In genomic region chr17:5091490-5091889, GRCm38 (mm10) we compare ENCODE assay signal across 11 mouse cellular contexts.
A peak's percentile ranks its signal among the peaks of the same experiment; 100 is the strongest.
DNase-seq lines count a peak whose midpoint lies in the region; ATAC-seq lines count a peak whose summit lies in the region.
"Had no signal": no experiment of that assay in that cellular context is flagged by ENCODE, and none has a peak within 500 bp of the region (broad histone marks: within the 10 kb centered on the region; RNA-seq: fewer than 3 reads in every experiment).

No protein-coding gene starts in this region.

- peaks cover 4% of the 10 kb centered on the region; the same call in 1 of the 2 replicates for H3K36me3 ChIP-seq in heart, embryonic 16.5 days (ENCODE audit: control insufficient read depth, insufficient read depth)
- no peaks in the 10 kb centered on the region for H3K36me3 ChIP-seq in heart, embryonic 11.5 days (ENCODE audit: control insufficient read depth, insufficient read depth, low read length)
- peaks cover 15% of the 10 kb centered on the region for H3K36me3 ChIP-seq in midbrain, embryonic 10.5 days
- H3K36me3 ChIP-seq in midbrain, embryonic 15.5 days (replicated peaks) = no peaks in the 10 kb centered on the region
- H3K36me3 ChIP-seq in embryonic facial prominence, embryonic 15.5 days = no peaks in the 10 kb centered on the region
- H3K36me3 ChIP-seq: lung, embryonic 15.5 days had no signal

- no peaks in the 10 kb centered on the region for H3K27me3 ChIP-seq in heart, embryonic 16.5 days (ENCODE audit: control insufficient read depth, insufficient read depth, low read length)
- H3K27me3 ChIP-seq in heart, embryonic 11.5 days (ENCODE audit: control insufficient read depth, insufficient read depth, low read length) = peaks cover 11% of the 10 kb centered on the region
- H3K27me3 ChIP-seq in midbrain, embryonic 10.5 days (ENCODE audit: low read depth, poor library complexity, severe bottlenecking) = no peaks in the 10 kb centered on the region
- H3K27me3 ChIP-seq in midbrain, embryonic 15.5 days (replicated peaks) = no peaks in the 10 kb centered on the region
- H3K27me3 ChIP-seq in embryonic facial prominence, embryonic 15.5 days = no peaks in the 10 kb centered on the region
- H3K27me3 ChIP-seq: lung, embryonic 15.5 days had no signal

- H3K27ac ChIP-seq in heart, embryonic 16.5 days (ENCODE audit: low read length) = 0 out of 2 replicates have a peak overlapping the region, but pooled peaks have one; percentile 10
- H3K27ac ChIP-seq in heart, embryonic 11.5 days (ENCODE audit: low read depth, low read length) = no peak overlapping the region
- peak overlapping the region; percentile 42; the same call in 1 of the 2 replicates for H3K27ac ChIP-seq in midbrain, embryonic 10.5 days (replicated peaks)
- no peak overlapping the region for H3K27ac ChIP-seq in midbrain, embryonic 15.5 days
- no peak overlapping the region for H3K27ac ChIP-seq in embryonic facial prominence, embryonic 15.5 days (replicated peaks)
- H3K27ac ChIP-seq: lung, embryonic 15.5 days had no signal

- H3K9ac ChIP-seq in heart, embryonic 16.5 days (ENCODE audit: low read length) = no peak overlapping the region
- no peak overlapping the region for H3K9ac ChIP-seq in heart, embryonic 11.5 days (ENCODE audit: low read depth, low read length)
- no peak overlapping the region for H3K9ac ChIP-seq in midbrain, embryonic 15.5 days
- no peak overlapping the region for H3K9ac ChIP-seq in embryonic facial prominence, embryonic 15.5 days
- H3K9ac ChIP-seq: lung, embryonic 15.5 days had no signal

- H3K4me1 ChIP-seq in heart, embryonic 16.5 days (ENCODE audit: control insufficient read depth, insufficient read depth, low read length) = peaks cover 32% of the 10 kb centered on the region
- H3K4me1 ChIP-seq in heart, embryonic 11.5 days (ENCODE audit: control insufficient read depth, insufficient read depth, low read length) = peaks cover 23% of the 10 kb centered on the region
- H3K4me1 ChIP-seq in midbrain, embryonic 10.5 days = peaks cover 59% of the 10 kb centered on the region
- peaks cover 34% of the 10 kb centered on the region for H3K4me1 ChIP-seq in midbrain, embryonic 15.5 days
- H3K4me1 ChIP-seq in embryonic facial prominence, embryonic 15.5 days = peaks cover 30% of the 10 kb centered on the region

- WGBS in heart, embryonic 16.5 days = 79% methylated on average over 16 of the region's 16 CpGs
- 85% methylated on average over 16 of the region's 16 CpGs for WGBS in heart, embryonic 11.5 days (ENCODE audit: insufficient replicate concordance)
- 91% methylated on average over 16 of the region's 16 CpGs for WGBS in midbrain, embryonic 10.5 days
- WGBS in midbrain, embryonic 15.5 days = 89% methylated on average over 16 of the region's 16 CpGs
- 70% methylated on average over 16 of the region's 16 CpGs for WGBS in embryonic facial prominence, embryonic 15.5 days

- no peak overlapping the region for H3K4me3 ChIP-seq in heart, embryonic 16.5 days (ENCODE audit: low read length)
- no peak overlapping the region for H3K4me3 ChIP-seq in heart, embryonic 11.5 days (ENCODE audit: low read depth, low read length)
- H3K4me3 ChIP-seq in midbrain, embryonic 10.5 days = no peak overlapping the region
- no peak overlapping the region for H3K4me3 ChIP-seq in midbrain, embryonic 15.5 days
- H3K4me3 ChIP-seq in embryonic facial prominence, embryonic 15.5 days (replicated peaks) = no peak overlapping the region
- H3K4me3 ChIP-seq: lung, embryonic 15.5 days had no signal

- 0 out of 2 replicates have a peak, but pooled peaks have one; percentile 9 for ATAC-seq in heart, embryonic 16.5 days (replicated peaks; ENCODE audit: extremely low read depth, insufficient read depth, low FRiP score)
- ATAC-seq in heart, embryonic 11.5 days (replicated peaks; ENCODE audit: insufficient number of reproducible peaks, low FRiP score, low TSS enrichment) = no peak
- no peak for ATAC-seq in midbrain, embryonic 15.5 days (replicated peaks)
- 0 out of 2 replicates have a peak, but pooled peaks have one; percentile 39 for ATAC-seq in embryonic facial prominence, embryonic 15.5 days (ENCODE audit: insufficient number of reproducible peaks, low FRiP score, low TSS enrichment, low read depth)
- ATAC-seq in neutrophil, adult 5-6 weeks (ENCODE audit: extremely low read depth, insufficient number of reproducible peaks, low FRiP score, poor library complexity, severe bottlenecking) = peak; percentile 41; the same call in 1 of the 2 replicates

- no peak for DNase-seq in midbrain, embryonic 10.5 days (ENCODE audit: low spot score)
- DNase-seq in adrenal gland, adult (ENCODE audit: inconsistent age in 2 of 2, low spot score in 1 of 2) = no peak
- DNase-seq in right cerebral cortex, adult 18-20 months = no peak
- DNase-seq: cerebellum, adult 11 months; heart, postnatal 14 days had no signal

- no peak overlapping the region for H3K4me2 ChIP-seq in heart, embryonic 16.5 days (ENCODE audit: low read depth, low read length)
- H3K4me2 ChIP-seq in heart, embryonic 11.5 days = no peak overlapping the region
- no peak overlapping the region for H3K4me2 ChIP-seq in midbrain, embryonic 15.5 days
- no peak overlapping the region for H3K4me2 ChIP-seq in embryonic facial prominence, embryonic 15.5 days (replicated peaks)
- H3K4me2 ChIP-seq: lung, embryonic 15.5 days had no signal

- no peaks in the 10 kb centered on the region for H3K9me3 ChIP-seq in heart, embryonic 16.5 days (replicated peaks; ENCODE audit: control insufficient read depth, low read length)
- no peaks in the 10 kb centered on the region for H3K9me3 ChIP-seq in heart, embryonic 11.5 days (replicated peaks; ENCODE audit: control insufficient read depth, low read length)
- H3K9me3 ChIP-seq in midbrain, embryonic 10.5 days (replicated peaks) = no peaks in the 10 kb centered on the region
- H3K9me3 ChIP-seq in midbrain, embryonic 15.5 days = no peaks in the 10 kb centered on the region
- no peaks in the 10 kb centered on the region for H3K9me3 ChIP-seq in embryonic facial prominence, embryonic 15.5 days (replicated peaks)
- H3K9me3 ChIP-seq: lung, embryonic 15.5 days had no signal

Comparison
In these comparisons a context has a peak if more than half of its experiments do, and no peak if none do; other contexts are left out.
1. ATAC-seq: peak in heart, embryonic 16.5 days (single experiment), embryonic facial prominence, embryonic 15.5 days (single experiment) and neutrophil, adult 5-6 weeks (single experiment); none in heart, embryonic 11.5 days (single experiment) and midbrain, embryonic 15.5 days (single experiment).
2. H3K27ac ChIP-seq: peak in heart, embryonic 16.5 days (single experiment) and midbrain, embryonic 10.5 days (single experiment); none in heart, embryonic 11.5 days (single experiment), midbrain, embryonic 15.5 days (single experiment) and embryonic facial prominence, embryonic 15.5 days (single experiment).